Mouse (Mus musculus) cortical plate, adult 2 months (tissue): ENCODE results near the gene Lias.

Experiments
- CTCF ChIP-seq: fragments of 200-500 bp; IDR thresholded peaks from 2 replicates; pipeline ENCODE4 v1.5.1; 2011; ENCODE audit warnings: mild to moderate bottlenecking, control low read depth, low read length; ENCODE audit not compliant: insufficient read depth; ENCODE audit errors: extremely low read depth
- POLR2A ChIP-seq: fragments of 200-500 bp; IDR thresholded peaks from 2 replicates; pipeline ENCODE4 v1.6.1; 2011; ENCODE audit warnings: mild to moderate bottlenecking, low read length, control low read depth; ENCODE audit not compliant: insufficient read depth; ENCODE audit errors: extremely low read depth

DNA sequence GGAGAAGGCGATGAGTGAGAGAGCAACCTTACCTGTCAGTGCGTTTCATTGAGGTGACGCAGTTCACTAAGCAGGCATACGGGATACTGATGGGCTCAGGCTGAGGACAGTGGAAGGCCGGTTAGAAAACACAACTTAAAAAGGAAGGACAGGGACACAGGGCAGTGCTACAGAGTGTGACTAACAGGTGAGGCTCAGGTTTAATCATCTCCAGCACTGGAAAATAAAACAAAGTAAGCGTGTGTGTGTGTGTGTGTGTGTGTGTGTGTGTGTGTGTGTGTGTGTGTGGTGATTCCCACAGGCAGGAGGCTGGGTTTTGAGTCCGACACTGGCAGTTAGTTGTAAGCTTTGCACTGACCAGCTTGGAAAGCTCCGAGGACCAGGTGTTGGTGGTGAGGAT is 31.5 kb downstream of the Lias start:
- no peak for TF ChIP-seq CTCF
- TF ChIP-seq POLR2A = no peak
